Mouse (Mus musculus) heart, embryonic 14.5 days (tissue): ENCODE data around the gene Fosl1. TPM values are rescaled to one million over a fixed set of nuclear protein-coding genes. Genes with fewer than 3 reads are reported as not detected.

Experiments
- ATAC-seq: fragments of 200-750 bp; cut with Nextera tagmentation; 2 replicates; pipeline ENCODE4 v1.8.0; 2017; ENCODE audit warnings: low read depth, moderate TSS enrichment; ENCODE audit not compliant: insufficient number of reproducible peaks, insufficient read depth, low FRiP score
- H3K27ac ChIP-seq, 2 experiments: fragments of 200-500 bp in 1 of 2; fragments of 300-500 bp in 1 of 2; sonication (generic) in 1 of 2; replicated peaks in 1 of 2; 2 replicates each; pipeline ENCODE4 v1.5.1; 2012 to 2014; ENCODE audit warnings: low read depth in 2 of 2, low read length in 2 of 2, control low read depth in 1 of 2, mild to moderate bottlenecking in 1 of 2, mixed read lengths in 1 of 2; ENCODE audit not compliant: control insufficient read depth in 1 of 2, insufficient read depth in 1 of 2
- H3K27me3 ChIP-seq: fragments of 300-500 bp; sonication (generic); 2 replicates; pipeline ENCODE4 v1.6.1; 2014; ENCODE audit warnings: mild to moderate bottlenecking, low read length, control low read depth; ENCODE audit not compliant: control insufficient read depth, insufficient read depth
- H3K36me3 ChIP-seq: fragments of 300-500 bp; sonication (generic); 2 replicates; pipeline ENCODE4 v1.6.1; 2014; ENCODE audit warnings: mild to moderate bottlenecking, control low read depth, low read length, mixed read lengths; ENCODE audit not compliant: control insufficient read depth, insufficient read depth
- H3K4me1 ChIP-seq, 2 experiments: fragments of 200-500 bp in 1 of 2; fragments of 300-500 bp in 1 of 2; sonication (generic) in 1 of 2; 2 replicates each; pipeline ENCODE4 v1.6.1; 2012 to 2014; ENCODE audit warnings: low read length in 2 of 2, control low read depth in 1 of 2, mixed read lengths in 1 of 2; ENCODE audit not compliant: control insufficient read depth in 2 of 2, insufficient read depth in 2 of 2
- H3K4me2 ChIP-seq: fragments of 300-500 bp; sonication (generic); 2 replicates; pipeline ENCODE4 v1.6.1; 2014; ENCODE audit warnings: mild to moderate bottlenecking, low read length
- H3K4me3 ChIP-seq, 2 experiments: fragments of 200-500 bp in 1 of 2; fragments of 300-500 bp in 1 of 2; sonication (generic) in 1 of 2; 2 replicates each; pipeline ENCODE4 v1.5.1; 2012 to 2014; ENCODE audit warnings: low read length in 2 of 2, mild to moderate bottlenecking in 2 of 2, control low read depth in 1 of 2, low read depth in 1 of 2, moderate library complexity in 1 of 2; ENCODE audit not compliant: control insufficient read depth in 1 of 2, insufficient read depth in 1 of 2
- H3K9ac ChIP-seq: fragments of 300-500 bp; sonication (generic); 2 replicates; pipeline ENCODE4 v1.6.1; 2014; ENCODE audit warnings: mild to moderate bottlenecking, low read length
- H3K9me3 ChIP-seq: fragments of 300-500 bp; sonication (generic); 2 replicates; pipeline ENCODE4 v1.6.1; 2016; ENCODE audit warnings: low read length, control low read depth; ENCODE audit not compliant: control insufficient read depth
- WGBS: fragments of 180-500 bp; shearing (Covaris S2); extraction: QIAGEN DNeasy Blood & Tissue Kit; methylation state at CpG from one replicate; pipeline ENCODE4 v1.1.7; 2014; 5-methylcytosine and 5-hydroxymethylcytosine counted together
- polyA plus RNA-seq: library from polyadenylated mRNA; unstranded; fragments of >200 nt; fragmentation: Nextera tagmentation; extraction: Ambion mirVana; gene quantifications from 2 replicates; pipeline ENCODE4 v1.2.1, GENCODE M21; 2014

Gene Fosl1
- polyA plus RNA-seq, 1 experiment from 2014 or later = not detected

DNA sequence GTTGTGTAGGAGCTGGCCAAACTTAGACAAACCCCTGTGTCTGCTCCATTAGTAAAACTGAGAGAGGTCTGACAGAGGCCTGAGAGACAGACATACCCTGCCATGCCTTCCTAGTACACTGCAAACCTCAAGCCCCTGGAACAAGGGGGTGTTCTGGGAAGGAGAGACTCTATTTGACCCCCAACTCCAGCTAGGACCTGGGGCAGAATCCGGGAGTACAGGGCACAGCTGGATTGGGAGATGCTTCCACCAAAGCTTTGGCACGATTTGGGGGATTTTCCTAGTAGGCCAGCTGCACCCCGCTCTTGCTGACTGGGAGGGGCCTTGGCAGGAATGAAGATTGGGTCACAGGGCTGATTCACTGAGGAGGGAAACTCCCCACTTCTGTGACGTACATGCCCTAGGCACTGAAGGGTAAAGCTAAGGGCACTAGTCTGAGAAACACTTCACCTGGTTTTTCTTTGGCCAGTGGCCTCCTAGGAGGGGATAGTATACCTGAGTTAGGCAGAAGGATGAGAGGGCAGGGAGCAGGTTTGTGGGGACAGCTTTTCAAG lies 15.4 kb upstream of the Fosl1 start:
- H3K9ac ChIP-seq = no peak overlapping the region
- H3K4me3 ChIP-seq = no peak overlapping the region
- no peak overlapping the region for H3K27ac ChIP-seq
- no peaks in the 10 kb centered on the region for H3K9me3 ChIP-seq
- no peak for ATAC-seq
- WGBS = 73% methylated on average over 4 of the region's 4 CpGs
- no peaks in the 10 kb centered on the region for H3K27me3 ChIP-seq
- peaks cover 8 to 20% of the 10 kb centered on the region in 2 experiments for H3K4me1 ChIP-seq
- H3K4me2 ChIP-seq = no peak overlapping the region
- peaks cover 14% of the 10 kb centered on the region for H3K36me3 ChIP-seq

DNA sequence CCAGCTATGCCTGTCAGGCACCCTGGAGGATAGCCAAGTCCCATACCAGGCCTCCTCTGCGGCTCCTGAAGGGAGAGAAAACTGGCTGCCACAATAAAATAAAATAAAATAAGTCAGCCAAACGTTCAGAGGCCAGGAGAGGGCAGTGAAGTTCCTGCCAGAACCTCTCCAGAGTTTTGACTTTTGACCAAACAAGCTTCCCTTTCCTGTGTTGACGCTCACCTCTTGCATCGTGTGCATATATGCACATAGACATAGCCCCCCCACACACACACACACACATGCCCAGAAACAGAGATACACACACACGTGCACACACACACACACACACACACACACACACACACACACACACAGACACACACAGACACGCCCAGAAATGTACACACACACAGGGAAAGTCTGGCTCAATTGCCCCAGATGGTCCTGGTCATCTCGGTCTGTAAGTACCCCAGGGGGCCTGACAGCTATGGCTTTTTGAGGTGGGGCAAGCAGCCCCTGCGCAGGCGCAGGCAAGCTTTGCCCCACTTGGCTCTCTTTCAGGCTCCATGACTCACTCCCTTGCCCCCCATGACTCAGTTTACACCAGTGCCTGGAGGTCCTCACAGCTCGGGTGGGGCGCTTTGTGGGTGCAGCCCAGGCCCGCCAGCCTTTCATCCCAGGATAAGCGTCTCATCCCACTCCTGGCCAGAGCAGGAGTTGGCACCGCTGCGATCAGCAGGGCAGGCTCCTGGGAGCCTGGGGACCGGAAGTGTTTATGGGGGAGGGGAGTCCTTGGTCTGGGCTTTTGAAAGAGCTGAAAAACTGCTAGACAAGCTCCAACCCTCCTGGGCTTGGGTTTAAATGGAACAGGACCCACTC lies 14.1 kb upstream of the Fosl1 start:
- Histone ChIP-seq H3K4me1 (peaks cover 8 to 20% of the 10 kb centered on the region in 2 experiments), H3K9me3 (no peaks in the 10 kb centered on the region), H3K27me3 (no peaks in the 10 kb centered on the region), H3K4me3 (peak overlapping the region; percentile 28 to 39), H3K4me2 (peak overlapping the region; percentile 86), H3K9ac (peak overlapping the region; percentile 67), H3K27ac (peak overlapping the region; percentile 45 to 72), H3K36me3 (0 out of 2 replicates have a peak, but pooled peaks cover 5% of the 10 kb centered on the region)
- peak; percentile 48 for ATAC-seq
- 5% methylated on average over 16 of the region's 16 CpGs for WGBS

DNA sequence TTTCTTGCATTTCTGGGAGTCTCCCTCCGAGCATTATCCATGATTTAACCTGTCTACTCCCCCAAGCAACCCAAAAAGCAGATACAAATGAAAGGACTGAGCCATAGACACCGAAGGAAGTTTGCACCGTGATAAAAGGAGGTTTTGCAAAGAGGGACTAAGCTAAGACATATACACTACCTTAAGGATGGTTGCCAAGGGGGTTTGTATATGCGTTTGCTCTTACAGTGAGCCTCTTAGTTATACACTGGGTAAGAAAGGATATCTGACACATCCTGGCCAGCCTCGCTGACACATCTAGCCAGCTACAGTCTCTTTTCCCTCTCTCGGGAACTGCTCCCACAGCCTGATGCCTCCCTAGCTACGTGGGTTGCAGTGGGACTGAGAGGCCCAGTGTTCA lies 13.4 kb upstream of the Fosl1 start:
- no peaks in the 10 kb centered on the region for H3K9me3 ChIP-seq
- peak overlapping the region; percentile 86 for H3K4me2 ChIP-seq
- H3K27me3 ChIP-seq = no peaks in the 10 kb centered on the region
- 49% methylated on average over 7 of the region's 7 CpGs for WGBS
- peak overlapping the region; percentile 67; the same call in 1 of the 2 replicates for H3K9ac ChIP-seq
- 0 out of 2 replicates have a peak, but pooled peaks cover 2% of the 10 kb centered on the region for H3K36me3 ChIP-seq
- H3K27ac ChIP-seq = peak overlapping the region; percentile 45 to 72; a peak in 3 of 4 replicates
- no peak for ATAC-seq
- peaks cover 8 to 20% of the 10 kb centered on the region in 2 experiments for H3K4me1 ChIP-seq
- peak overlapping the region in 1 of 2 experiments; percentile 39; a peak in 2 of 4 replicates for H3K4me3 ChIP-seq

DNA sequence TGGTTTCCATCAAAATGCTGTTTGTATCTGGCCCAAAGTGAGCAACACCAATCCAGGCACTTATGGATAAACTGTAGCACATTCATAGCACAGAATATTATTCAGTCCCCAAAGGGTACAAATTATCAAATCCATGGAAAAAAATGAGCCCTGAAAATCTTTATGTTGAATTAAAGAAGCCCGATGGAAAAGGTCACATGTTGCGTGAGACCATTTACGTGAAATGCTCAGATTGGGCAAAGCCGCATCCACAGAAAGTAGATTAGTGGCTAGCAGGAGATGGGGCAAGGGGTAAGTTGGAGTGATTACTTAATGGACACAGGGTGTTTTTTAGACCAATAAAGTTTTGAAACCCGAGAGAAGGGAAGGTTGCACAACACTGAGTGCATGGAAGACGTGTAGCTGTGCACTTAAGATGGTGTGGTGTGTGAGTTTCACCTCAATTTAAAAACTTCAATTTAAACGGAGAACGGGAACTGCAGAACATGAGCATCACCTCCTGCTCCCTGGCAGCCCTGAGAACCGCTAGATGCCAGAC lies 2.9 kb upstream of the Fosl1 start:
- Histone ChIP-seq H3K36me3 (no peaks in the 10 kb centered on the region), H3K9ac (no peak overlapping the region), H3K9me3 (peaks cover 3% of the 10 kb centered on the region; the same call in 1 of the 2 replicates), H3K27me3 (peaks cover 45% of the 10 kb centered on the region), H3K27ac (no peak overlapping the region), H3K4me1 (peaks cover 0 to 14% of the 10 kb centered on the region in 2 experiments; a peak in 3 of 4 replicates), H3K4me3 (no peak overlapping the region), H3K4me2 (no peak overlapping the region)
- WGBS = 63% methylated on average over 9 of the region's 9 CpGs
- ATAC-seq = no peak

DNA sequence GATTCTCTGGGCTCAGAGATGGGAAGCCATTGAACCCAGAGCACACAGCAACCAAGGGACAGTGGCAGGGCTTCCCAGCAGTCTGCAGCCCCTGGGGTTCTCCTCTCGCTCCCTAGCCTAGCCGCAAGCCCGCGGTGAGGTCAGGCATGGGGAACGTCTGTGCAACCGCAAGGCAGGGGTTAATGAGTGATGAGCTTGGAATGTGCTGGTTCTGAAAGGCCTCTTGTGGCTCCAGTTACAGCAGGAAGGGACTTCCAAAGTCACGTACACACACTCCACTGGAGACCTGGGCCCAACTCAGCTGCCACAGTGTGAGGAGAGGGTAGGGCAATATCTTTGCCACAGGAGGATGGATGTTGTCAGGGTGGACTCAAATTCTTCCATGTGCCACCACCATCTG lies 2.4 kb upstream of the Fosl1 start:
- H3K27ac ChIP-seq = no peak overlapping the region
- no peak overlapping the region for H3K4me3 ChIP-seq
- ATAC-seq = no peak
- WGBS = 24% methylated on average over 7 of the region's 7 CpGs
- no peak overlapping the region for H3K9ac ChIP-seq
- peaks cover 0 to 14% of the 10 kb centered on the region in 2 experiments; a peak in 3 of 4 replicates for H3K4me1 ChIP-seq
- H3K4me2 ChIP-seq = no peak overlapping the region
- H3K27me3 ChIP-seq = peaks cover 46% of the 10 kb centered on the region
- no peaks in the 10 kb centered on the region for H3K36me3 ChIP-seq
- peaks cover 3% of the 10 kb centered on the region; the same call in 1 of the 2 replicates for H3K9me3 ChIP-seq

DNA sequence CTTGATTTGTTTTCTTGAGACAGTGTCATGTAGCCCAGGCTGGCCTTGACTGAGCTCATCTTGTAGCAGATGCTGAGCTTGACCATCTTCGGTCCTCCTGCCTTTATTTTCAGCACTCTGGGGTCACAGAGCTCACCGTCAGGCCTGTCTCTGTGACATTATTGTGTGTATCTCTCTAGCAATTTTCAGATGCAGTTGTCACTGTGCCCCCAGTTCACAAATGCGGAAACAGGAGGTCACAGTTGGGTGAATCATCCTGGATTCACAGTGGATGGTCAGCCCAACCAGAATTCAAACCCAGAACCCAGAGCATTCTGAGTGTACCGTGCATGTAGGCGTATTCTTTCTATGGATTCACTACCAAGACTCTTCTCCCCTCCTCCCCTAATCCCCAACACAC lies 1.6 kb upstream of the Fosl1 start:
- no peak for ATAC-seq
- no peak overlapping the region for H3K4me3 ChIP-seq
- peaks cover 46% of the 10 kb centered on the region for H3K27me3 ChIP-seq
- H3K36me3 ChIP-seq = no peaks in the 10 kb centered on the region
- no peak overlapping the region for H3K4me2 ChIP-seq
- H3K9ac ChIP-seq = no peak overlapping the region
- H3K4me1 ChIP-seq = peaks cover 0 to 14% of the 10 kb centered on the region in 2 experiments; a peak in 3 of 4 replicates
- 86% methylated on average over 5 of the region's 5 CpGs for WGBS
- no peak overlapping the region for H3K27ac ChIP-seq
- H3K9me3 ChIP-seq = no peaks in the 10 kb centered on the region

DNA sequence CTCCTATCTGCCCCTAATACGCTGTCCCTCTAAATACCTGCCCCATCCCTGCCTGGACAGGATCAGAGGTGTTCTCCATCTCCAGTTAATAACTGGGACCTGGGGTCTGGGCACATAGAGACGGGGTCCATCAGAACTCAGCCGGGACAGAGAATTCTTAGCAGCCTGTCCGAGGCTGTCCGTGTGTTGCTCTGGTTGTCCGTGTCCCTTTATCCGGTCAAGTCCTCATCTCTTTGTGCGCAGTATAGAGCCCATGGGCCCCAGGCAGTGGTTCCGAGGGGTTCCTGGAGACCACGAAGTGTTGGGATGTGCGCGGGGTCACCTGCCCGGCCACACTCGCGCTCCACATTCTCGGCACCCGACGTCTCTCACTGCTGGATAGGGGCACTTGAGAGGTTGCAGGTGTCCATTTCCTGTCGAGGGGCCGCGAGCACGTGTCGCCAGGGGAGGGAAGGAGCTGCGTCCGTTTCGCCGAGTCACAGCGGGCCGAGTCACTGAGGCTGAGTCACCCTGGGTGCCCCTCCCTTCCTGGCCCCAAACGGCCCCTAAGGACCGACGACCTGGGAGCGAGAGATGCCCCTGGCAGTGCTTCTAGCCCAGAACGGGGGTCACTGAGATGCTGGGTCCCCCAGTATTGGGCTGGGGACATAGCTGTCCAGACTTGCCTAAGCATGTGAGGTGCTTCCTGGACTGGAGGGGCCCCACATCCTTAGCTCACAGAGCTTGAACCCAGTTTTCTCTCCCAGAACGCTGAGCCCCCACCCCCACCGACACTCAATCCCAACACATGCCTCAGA lies 1.2 kb downstream of the Fosl1 start:
- Histone ChIP-seq H3K27me3 (peaks cover 46% of the 10 kb centered on the region), H3K4me3 (peak overlapping the region; percentile 49 to 58)

More for the DNA sequence above, 1.2 kb downstream of the Fosl1 start:
- Histone ChIP-seq H3K27ac (no peak overlapping the region), H3K9ac (peak overlapping the region; percentile 54; the same call in 1 of the 2 replicates), H3K4me1 (peaks cover 0 to 14% of the 10 kb centered on the region in 2 experiments; a peak in 3 of 4 replicates), H3K9me3 (no peaks in the 10 kb centered on the region), H3K36me3 (peaks cover under 1% of the 10 kb centered on the region), H3K4me2 (peak overlapping the region; percentile 98)
- no peak for ATAC-seq
- 6% methylated on average over 36 of the region's 36 CpGs for WGBS
